Mouse (Mus musculus): ENCODE data around the gene Lrrc29. TPM values are rescaled to one million over a fixed set of nuclear protein-coding genes. Genes with fewer than 3 reads are reported as not detected.

Lrrc29 gene
- total and polyA plus RNA-seq, 2 experiments from 2014 or later: 4.1 to 5.2 TPM

DNA sequence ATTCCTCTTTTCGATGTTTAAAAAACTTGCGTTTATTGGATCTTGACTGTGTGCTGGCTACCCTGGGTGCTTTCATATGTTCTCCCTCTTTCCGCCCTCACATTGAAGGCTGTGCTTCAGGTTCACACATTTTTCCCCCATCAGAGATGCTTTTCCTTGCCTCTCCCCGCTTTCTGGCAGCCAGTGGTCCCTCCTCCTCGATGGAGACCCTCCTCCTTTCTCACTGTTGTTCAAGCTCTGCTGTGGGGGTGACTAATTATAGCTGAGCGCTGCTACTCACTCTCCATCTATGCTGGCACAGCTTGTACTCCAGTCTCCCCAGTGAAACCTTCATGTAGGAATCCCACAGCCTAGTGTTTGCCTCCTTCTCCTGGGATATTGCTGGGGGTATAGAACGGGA lies 24.1 kb upstream of the Lrrc29 start:
- Histone ChIP-seq H3K27me3 (ENCODE audit: insufficient read depth, low read length) (no peaks in the 10 kb centered on the region), H3K9me3 (ENCODE audit: low read length) (no peaks in the 10 kb centered on the region), H3K4me2 (ENCODE audit: low read depth, low read length) (peak overlapping the region; percentile 100), H3K36me3 (ENCODE audit: insufficient read depth, low read length) (no peaks in the 10 kb centered on the region; the same call in 1 of the 2 replicates), H3K4me1 (ENCODE audit: insufficient read depth, low read length) (peaks cover 15% of the 10 kb centered on the region), H3K27ac (peak overlapping the region; percentile 83; the same call in 1 of the 2 replicates), H3K9ac (replicated peaks; ENCODE audit: low read length) (peak overlapping the region; percentile 77; the same call in 1 of the 2 replicates), H3K4me3 (ENCODE audit: low read length) (peak overlapping the region; percentile 77)
- TF ChIP-seq CTCF (IDR thresholded peaks at IDR 0.05; ENCODE audit: low read depth): no peak
- WGBS: 28% methylated on average over 7 of the region's 7 CpGs
- DNase-seq (ENCODE audit: low spot score): peak; percentile 43
- no peak for ATAC-seq

DNA sequence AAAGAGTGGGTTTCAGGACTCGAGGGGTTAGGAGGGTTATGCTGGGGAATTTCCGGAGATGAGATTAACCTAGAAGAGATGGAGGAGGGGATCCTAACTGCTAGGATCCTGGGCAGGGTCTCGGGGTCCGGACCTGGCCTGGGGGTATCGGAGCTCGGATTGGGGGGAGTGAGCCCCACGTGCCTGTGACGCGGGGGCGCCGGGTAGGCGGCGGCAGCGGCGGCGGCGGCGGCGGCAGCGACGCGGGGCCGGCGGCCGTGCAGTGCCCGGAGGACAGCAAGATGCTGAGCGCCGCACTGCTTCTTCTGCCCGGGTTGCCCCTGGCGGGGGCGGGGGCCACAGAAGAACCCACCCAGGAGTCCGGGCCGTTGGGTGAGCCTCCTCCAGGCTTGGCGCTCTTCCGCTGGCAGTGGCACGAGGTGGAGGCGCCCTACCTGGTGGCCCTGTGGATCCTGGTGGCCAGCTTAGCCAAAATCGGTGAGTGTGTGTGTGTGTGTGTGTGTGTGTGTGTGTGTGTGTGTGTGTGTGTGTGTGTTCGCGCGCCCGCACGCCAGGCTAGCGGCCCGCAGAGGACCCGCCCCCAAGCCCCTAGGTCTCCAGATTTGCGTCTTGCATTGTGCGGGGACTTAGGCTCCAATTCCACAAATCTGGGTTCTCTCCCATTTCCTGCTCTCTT lies 23.2 kb upstream of the Lrrc29 start:
- H3K4me3 ChIP-seq (ENCODE audit: low read length): peak overlapping the region; percentile 77
- H3K36me3 ChIP-seq (ENCODE audit: insufficient read depth, low read length): no peaks in the 10 kb centered on the region
- WGBS: under 1% methylated on average over 42 of the region's 48 CpGs
- H3K4me1 ChIP-seq (ENCODE audit: insufficient read depth, low read length): peaks cover 15% of the 10 kb centered on the region
- peak overlapping the region; percentile 100 for H3K4me2 ChIP-seq (ENCODE audit: low read depth, low read length)
- ATAC-seq: peak; percentile 60
- peak overlapping the region; percentile 77 for H3K9ac ChIP-seq (replicated peaks; ENCODE audit: low read length)
- peak overlapping the region; percentile 83 for H3K27ac ChIP-seq
- no peak for TF ChIP-seq CTCF (IDR thresholded peaks at IDR 0.05; ENCODE audit: low read depth)
- H3K9me3 ChIP-seq (ENCODE audit: low read length): no peaks in the 10 kb centered on the region
- DNase-seq (ENCODE audit: low spot score): peak; percentile 76
- H3K27me3 ChIP-seq (ENCODE audit: insufficient read depth, low read length): no peaks in the 10 kb centered on the region

DNA sequence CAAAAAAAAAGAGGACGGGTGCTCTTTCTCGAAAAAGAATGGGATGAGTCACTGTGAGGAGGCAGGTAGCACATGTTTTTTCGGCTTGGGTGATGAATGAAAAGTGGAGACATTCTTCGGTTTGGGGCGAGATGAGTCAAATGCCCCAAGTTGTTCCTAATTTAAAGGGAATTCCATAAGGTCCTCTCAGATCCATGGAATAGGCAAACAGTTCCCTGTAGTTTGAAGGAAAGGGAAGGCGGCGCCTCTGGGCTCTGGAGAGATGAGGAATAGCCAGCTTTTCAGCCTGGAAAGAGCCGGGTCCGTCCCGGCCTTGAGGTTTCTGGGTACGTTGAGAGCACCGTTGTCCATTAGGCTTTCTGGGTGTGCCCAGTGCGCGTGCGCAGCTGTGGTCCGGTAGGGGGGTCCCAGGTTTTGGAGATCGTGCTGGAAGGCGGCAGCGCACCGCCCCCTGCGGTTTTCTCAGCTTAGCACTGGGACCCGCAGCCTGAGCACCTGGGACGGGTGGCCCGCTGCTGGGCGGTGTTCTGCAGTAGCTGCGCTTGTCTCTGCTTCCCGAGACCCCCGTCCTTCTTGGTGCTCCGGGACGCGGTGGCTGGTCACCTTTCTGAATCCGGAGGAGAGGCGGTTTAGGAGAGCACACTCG lies 22.5 kb upstream of the Lrrc29 start, which contains the start of gene Slc9a5:
Gene Slc9a5, plus strand, starts transcription at position 394 of the 646 bp plus-strand sequence.
- TF ChIP-seq CTCF (IDR thresholded peaks at IDR 0.05; ENCODE audit: low read depth): peak; percentile 39
- peak; percentile 13; the same call in 1 of the 2 replicates for ATAC-seq

DNA sequence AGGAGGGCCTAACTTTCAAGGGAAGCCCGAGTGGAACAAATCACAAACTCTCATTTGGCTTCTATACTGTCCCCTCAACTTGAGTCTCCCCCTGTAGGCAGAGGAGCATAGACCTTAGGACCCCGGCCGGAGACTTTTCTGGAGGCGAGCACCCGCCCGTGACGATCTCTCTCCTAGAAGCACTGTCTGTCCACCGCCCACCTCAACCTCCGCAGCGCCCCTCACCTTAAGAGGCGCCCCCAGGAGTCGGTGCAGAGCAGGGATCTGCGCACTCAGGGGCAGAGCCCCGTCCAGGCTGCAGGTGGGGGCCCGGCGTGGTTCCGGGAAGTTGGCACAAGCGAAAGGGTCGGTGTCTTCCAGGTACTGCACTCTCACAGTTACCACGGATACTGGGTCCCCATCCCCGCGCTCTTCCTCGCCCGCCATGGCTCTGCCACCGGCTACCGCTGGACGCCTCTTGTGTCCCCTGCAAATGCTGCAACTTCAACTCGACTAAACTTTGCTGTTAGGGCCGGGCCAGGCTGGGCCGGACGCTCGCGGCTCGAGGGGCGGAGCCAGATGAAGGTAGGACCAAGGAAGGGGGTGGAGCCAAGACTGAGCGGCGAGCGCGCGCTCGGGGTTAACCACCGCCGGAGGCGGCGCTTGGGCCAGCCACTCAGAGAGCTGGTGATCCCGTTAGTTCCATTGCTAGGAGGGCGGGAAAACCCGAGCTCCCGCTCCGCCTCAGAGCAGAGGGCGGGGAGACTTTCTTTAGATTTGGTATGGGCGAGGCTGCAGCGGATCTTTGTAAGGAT lies 21.5 kb upstream of the Lrrc29 start, which contains the start of gene Fhod1:
Gene Fhod1, minus strand, starts transcription at position 526 of the 794 bp plus-strand sequence.
- Histone ChIP-seq H3K9ac (replicated peaks; ENCODE audit: low read length) (peak within 1 kb of the TSS; percentile 77), H3K27me3 (ENCODE audit: insufficient read depth, low read length) (no peaks in the 10 kb centered on the region), H3K27ac (peak within 1 kb of the TSS; percentile 83), H3K4me1 (ENCODE audit: insufficient read depth, low read length) (peaks cover 15% of the 10 kb centered on the region), H3K9me3 (ENCODE audit: low read length) (no peaks in the 10 kb centered on the region), H3K4me3 (ENCODE audit: low read length) (peak within 1 kb of the TSS; percentile 77), H3K36me3 (ENCODE audit: insufficient read depth, low read length) (no peaks in the 10 kb centered on the region), H3K4me2 (ENCODE audit: low read depth, low read length) (peak within 1 kb of the TSS; percentile 100)
- TF ChIP-seq CTCF (IDR thresholded peaks at IDR 0.05; ENCODE audit: low read depth): peak; percentile 41
- WGBS: under 1% methylated on average over 53 of the region's 53 CpGs
- peak; percentile 87 for ATAC-seq
- DNase-seq (ENCODE audit: low spot score): peak; percentile 95

More for the DNA sequence above, 22.5 kb upstream of the Lrrc29 start, which contains the start of gene Slc9a5:
- Histone ChIP-seq H3K4me1 (ENCODE audit: insufficient read depth, low read length) (peaks cover 15% of the 10 kb centered on the region), H3K27ac (peak within 1 kb of the TSS; percentile 83), H3K9me3 (ENCODE audit: low read length) (no peaks in the 10 kb centered on the region), H3K9ac (replicated peaks; ENCODE audit: low read length) (peak within 1 kb of the TSS; percentile 77), H3K4me2 (ENCODE audit: low read depth, low read length) (peak within 1 kb of the TSS; percentile 100), H3K36me3 (ENCODE audit: insufficient read depth, low read length) (no peaks in the 10 kb centered on the region), H3K27me3 (ENCODE audit: insufficient read depth, low read length) (no peaks in the 10 kb centered on the region), H3K4me3 (ENCODE audit: low read length) (peak within 1 kb of the TSS; percentile 77)
- under 1% methylated on average over 34 of the region's 34 CpGs for WGBS
- peak; percentile 81 for DNase-seq (ENCODE audit: low spot score)

GRCm38 (mm10) chr8:105346611-105347427 lies 20.7 kb upstream of the Lrrc29 start:
- 4% methylated on average over 34 of the region's 34 CpGs for WGBS
- ATAC-seq (0 out of 2 replicates have a peak, but pooled peaks have one; percentile 1), DNase-seq (ENCODE audit: low spot score) (no peak)
- Histone ChIP-seq H3K4me3 (ENCODE audit: low read length) (peak overlapping the region; percentile 77), H3K36me3 (ENCODE audit: insufficient read depth, low read length) (no peaks in the 10 kb centered on the region), H3K4me1 (ENCODE audit: insufficient read depth, low read length) (peaks cover 15% of the 10 kb centered on the region), H3K27ac (peak overlapping the region; percentile 26; the same call in 1 of the 2 replicates), H3K27me3 (ENCODE audit: insufficient read depth, low read length) (no peaks in the 10 kb centered on the region), H3K9ac (replicated peaks; ENCODE audit: low read length) (peak overlapping the region; percentile 51), H3K9me3 (ENCODE audit: low read length) (no peaks in the 10 kb centered on the region), H3K4me2 (ENCODE audit: low read depth, low read length) (peak overlapping the region; percentile 100)
- no peak for TF ChIP-seq CTCF (IDR thresholded peaks at IDR 0.05; ENCODE audit: low read depth)

Measured in hindbrain, postnatal 0 days (tissue).